Mouse (Mus musculus) cerebellum, adult 11 months (tissue): Measurements from ENCODE around the gene Rassf5.

Experiments used
- DNase-seq: peaks from one replicate; pipeline ENCODE4 v3.0.0; 2022

Rassf5 gene

DNA sequence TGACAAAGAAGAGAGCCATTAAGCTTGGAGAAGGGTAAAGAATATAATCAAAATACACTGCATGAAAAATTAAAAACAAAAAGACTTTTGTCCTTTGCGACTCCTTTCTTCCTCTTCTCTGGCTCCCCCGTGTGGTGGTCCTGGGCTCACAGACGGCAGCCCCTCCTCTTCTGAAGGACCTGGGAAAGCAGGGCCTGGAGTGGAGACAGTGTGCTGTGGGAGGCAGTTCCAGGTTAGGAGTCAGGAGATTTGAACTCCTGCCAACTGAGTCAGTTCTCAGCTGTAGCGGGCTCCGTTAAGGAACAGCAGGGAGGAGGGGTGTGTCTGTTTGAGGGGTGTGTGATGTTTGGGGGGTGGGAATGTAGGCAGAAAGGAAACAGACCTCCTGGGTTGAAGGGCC is 37.5 kb downstream of the Rassf5 start:
- no peak for DNase-seq

DNA sequence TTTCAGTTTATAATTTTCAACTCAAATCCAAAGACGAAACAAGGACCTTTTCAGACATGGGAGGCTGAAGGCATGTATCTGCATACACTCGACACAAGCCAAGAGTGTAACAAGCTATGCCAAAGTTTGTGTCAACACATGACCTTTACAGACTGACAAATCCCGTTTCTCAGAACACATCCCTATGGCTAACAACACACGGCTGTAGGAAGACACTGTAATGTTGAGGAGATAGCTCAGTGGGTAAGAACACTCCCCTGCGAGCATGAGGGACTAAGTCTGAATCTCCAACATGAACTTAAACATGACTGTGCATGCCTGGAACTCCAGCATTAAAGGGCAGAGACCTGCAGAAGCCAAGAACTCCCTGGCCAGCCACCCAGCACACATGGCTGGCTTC is 38.7 kb downstream of the Rassf5 start:
- DNase-seq: no peak

DNA sequence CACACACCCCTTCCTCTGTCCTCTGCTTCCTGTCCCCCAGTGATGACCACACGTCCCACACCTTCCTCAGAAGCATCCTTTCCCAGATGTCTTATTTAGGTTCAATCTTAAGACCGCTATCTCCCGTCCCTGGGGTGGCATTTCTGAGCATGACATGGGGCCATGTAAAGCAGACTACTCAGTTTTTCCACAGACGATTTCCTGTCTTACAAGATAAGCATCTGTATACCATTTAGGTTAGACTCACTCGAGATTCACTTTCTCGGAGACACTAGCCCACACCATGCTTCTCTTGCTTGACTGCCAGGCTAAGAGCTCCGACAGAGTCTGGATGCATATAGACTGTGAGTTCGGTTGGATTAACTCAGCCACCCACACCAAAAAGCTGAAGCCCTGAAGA is 40.6 kb downstream of the Rassf5 start:
- no peak for DNase-seq

DNA sequence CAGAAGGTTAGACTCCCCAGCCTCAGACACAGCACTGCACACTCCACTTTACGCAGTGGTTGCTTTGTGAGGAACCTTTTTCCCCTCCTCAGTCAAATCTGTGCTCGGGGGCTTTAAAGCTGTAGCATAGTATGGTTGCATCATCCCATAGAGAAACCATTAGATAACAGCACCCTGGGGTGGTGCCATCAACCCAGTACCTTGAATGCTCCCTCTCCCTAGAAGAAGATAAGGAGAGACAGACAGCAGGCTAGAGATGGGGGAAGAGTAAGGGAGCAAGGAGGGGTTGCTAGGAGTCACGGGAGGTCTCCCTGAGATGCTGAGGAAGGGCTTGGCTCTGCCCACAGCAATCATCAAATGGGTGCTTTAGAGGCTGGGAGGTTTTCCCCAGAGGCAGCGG is 43.7 kb downstream of the Rassf5 start:
- no peak for DNase-seq

DNA sequence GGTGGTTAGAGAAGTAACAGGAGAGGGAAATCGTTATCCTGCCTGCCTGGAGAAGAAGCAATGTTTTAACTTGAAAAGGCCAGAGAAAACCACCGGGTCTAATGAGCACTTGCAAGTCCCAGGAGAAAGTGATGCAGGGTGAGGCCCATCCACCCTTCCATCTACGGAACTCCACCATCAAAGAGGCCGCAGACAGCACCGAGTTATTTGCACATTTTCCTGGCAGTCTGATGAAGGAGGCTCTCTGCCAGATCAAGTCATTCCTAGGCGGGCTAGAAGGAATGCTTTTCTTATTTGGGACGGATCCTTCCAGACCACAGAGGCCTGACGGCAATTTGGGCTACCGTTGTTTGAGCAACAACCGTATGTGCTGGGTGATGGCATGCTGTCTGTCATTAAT is 44.5 kb downstream of the Rassf5 start:
- no peak for DNase-seq

DNA sequence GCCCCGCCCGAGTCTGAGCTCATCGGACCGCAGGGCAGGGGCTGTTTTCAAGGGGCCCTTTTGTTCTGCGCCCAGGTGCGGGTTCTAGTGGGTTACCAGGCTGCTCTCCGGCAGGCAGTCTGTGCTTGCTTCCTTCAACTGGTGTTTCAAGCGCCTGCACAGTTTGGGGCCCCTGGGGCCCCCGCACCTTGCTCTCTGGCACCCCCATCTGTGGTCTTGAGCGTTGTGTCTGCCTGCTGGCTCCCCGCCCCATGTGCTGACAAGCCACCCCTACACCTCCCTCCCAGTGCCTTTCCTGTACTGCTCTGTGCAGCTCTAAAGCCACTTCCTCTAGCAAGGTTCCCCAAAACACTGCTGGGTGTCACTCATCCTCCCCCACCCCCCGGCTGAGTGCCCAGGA is 45.1 kb downstream of the Rassf5 start:
- DNase-seq: no peak

DNA sequence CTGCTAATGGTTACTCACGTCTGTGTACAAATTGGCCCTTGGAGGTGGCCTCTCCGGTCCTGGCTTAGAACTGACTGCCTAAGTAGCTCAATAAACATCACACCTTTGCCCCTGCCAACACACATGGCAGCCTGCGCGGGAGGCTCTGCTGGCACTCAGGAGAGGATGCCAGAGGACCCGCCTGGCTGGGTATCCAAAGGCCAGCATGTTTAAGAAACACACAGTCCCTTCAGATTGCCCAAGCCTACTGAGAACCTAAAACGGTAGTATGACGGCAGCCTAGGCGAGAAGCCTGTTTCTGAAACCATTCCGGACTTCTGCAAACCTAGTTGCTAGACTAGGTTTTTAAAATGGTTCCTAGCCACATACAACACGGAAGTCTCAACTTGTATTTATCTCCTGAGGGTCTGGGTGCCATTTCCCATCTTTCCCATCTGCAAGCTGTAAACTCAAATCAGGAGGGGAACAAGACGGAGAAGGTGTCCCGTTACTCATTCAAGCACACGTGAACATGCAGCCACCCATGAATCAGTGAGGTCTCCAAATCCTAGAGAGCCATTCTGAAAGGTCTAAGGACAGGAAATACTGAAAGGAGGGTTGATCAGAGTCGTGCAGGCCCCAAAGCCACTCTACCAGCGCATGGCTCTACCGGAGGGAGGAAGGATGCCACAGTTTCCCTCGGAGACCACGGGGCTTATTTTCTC is 45.8 kb downstream of the Rassf5 start:
- peak; percentile 32 for DNase-seq

DNA sequence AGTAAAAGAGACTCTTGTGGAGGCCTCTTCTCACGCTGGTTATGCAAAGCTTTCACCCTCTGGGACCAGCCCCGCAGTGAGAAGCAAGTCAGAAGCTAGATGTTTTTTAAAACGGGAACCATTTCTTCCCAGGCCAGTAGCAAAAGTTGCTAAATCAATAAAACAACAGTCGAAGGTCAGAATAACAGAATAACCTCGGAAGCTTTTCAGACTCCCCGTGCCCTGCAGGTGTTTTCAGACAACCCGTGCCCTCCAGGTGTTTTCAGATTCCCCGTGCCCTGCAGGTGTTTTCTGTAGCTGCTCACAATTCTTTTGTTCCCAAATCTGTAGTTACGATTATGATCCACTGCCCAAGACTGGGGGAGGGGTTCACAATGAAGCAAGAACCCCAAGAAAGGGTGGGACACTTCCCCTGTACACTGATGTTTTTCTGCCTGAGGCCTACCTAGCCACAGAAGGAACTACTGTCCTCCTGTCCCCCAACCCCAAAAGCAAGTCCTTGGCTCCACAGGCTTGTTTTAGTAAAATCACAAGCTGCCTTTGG is 46.6 kb downstream of the Rassf5 start:
- DNase-seq: no peak

DNA sequence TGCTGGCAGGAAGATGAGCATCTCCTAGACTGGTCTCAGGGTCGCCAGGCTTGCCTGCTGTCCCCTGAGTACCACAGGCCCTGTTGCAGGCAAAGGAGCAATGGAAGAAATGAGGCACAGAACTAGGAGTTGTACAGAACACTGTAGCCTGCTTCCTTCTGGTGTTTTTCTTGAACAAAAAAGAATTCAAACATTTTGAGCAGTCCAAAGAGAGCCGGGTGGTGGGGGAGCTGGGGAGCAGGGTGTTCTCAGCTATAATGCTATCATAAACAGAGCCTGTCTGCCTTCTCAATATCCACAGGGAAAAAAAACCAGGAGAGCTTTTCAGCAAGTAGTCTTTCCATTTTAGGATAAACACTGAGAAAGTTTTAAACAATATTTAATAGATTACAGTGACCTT is 49.0 kb downstream of the Rassf5 start:
- DNase-seq: no peak

DNA sequence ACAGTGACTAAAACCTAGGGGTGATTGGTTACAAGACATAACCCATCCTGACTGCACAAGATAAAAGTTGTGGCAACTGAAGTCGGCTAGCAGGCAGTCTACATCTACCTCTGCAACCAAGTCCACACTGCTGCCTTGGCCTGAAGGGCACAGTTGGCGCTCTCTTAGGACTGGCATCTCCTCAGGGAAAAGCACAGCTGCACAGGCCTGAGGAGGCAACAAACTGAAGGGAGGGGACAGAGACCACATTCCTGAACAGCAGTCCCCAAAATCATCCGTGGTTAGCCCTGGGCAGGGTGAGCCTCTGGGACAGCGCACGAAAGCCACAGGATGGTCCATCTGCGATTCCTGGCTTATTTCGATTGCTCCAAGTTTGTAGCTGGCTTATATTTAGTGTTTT is 49.4 kb downstream of the Rassf5 start:
- no peak for DNase-seq

DNA sequence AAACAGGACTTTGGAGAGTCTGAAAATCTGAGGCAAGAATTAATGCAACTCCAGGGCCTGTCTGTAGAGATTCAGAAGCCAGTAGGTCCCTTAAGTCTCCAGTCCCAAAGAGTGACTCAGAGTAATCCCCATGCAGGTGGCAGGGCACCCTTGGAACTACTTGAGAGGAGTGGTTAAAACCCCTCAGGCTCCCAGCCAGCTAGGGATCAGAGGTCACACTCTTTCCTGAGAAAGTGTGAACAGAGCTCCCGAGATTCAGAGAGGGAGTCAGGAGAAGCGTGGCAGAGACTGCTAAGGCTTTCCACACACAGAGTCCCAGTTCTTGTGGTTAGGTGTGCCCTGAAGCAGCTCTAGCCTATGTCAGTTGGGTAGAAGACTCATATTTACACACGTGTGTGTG is 51.3 kb downstream of the Rassf5 start:
- no peak for DNase-seq

DNA sequence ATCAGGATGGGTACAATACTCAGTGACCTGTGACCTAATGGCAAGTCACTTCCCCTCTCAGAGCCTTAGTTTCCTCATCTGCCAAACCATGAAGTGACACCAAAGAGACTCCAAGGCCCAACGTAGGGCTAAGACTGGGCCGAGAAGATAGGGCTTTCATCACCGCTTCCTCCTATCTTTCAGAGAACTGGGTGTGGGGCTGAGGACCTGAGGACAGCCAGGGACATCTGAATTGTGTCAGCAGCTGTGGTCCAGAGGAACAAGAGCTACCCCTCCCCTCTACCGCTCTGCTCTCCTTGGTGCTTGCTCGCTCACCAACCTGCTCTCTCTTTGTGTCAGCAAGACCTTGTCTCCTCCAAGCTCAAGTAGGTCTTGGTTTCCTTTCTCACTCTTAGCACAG is 56.4 kb downstream of the Rassf5 start:
- no peak for DNase-seq

DNA sequence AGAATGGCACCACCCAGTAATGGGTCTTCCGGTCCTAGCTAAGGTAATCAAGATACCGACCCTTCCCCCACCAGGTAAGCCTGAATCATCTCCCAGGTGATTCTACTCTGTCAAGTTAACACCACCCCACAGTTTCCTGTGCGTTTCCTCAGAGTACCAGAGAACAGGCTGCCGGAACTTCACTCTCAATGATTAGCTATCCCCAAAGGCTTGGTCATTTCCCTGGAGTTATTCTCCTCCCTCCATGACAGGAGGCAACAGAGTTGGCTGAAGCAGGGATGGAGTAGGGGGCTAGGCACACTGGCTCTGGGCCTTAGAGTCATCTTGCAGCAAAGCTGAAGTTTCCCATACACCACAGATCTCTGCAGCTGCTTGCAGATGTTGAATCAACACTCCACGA is 57.2 kb downstream of the Rassf5 start:
- DNase-seq: no peak

DNA sequence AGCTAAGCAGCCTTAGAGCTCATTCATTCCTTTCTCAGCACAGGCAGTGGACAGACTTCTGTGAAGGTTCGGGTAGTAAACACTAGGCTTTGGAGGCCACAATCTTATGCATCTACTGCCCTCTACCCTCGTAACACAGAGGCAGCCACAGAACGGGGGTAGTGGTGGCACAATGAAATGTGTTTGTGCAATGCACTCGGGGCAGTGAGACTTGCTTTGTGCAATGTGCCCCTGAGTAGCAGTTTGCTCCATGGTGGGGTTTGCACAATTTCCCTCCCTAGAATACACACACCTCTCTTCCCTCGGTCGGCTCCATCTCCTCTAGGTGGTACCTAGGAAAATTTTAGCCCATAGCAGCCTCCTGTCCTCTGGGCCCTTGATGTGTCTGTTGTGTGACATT is 58.1 kb downstream of the Rassf5 start:
- no peak for DNase-seq

DNA sequence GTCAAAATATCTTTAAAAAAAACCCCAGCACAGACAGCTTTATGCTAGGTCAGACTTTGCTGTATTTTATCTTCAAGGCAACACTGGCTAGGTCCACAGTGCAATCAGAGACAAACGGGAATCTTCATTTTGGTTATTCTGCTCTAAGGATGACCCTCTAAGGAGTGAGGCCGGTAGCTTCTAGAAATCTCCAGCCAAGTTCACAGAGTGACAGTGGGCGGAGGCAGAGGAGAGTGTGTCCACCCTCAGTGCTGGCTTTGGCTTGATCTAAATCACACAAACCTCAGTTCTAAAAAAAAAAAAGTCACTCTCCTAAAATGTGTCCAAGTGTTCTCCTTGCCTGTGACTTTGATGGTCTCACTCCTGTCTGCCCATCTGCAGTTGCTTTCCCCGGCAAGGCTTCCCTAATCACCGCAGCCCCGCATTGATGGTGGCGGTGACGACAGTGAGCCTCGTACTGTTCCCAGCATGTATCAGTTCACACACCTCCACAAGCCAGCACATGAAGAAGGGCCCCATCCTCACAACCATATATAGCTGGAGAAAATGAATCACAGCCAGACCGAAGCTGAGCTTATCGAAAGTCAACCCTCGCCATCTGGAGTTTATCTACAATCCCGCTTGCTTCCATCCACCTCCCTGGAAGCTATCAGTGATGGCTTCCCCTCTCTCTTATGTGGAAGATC is 59.1 kb downstream of the Rassf5 start:
- DNase-seq: no peak

DNA sequence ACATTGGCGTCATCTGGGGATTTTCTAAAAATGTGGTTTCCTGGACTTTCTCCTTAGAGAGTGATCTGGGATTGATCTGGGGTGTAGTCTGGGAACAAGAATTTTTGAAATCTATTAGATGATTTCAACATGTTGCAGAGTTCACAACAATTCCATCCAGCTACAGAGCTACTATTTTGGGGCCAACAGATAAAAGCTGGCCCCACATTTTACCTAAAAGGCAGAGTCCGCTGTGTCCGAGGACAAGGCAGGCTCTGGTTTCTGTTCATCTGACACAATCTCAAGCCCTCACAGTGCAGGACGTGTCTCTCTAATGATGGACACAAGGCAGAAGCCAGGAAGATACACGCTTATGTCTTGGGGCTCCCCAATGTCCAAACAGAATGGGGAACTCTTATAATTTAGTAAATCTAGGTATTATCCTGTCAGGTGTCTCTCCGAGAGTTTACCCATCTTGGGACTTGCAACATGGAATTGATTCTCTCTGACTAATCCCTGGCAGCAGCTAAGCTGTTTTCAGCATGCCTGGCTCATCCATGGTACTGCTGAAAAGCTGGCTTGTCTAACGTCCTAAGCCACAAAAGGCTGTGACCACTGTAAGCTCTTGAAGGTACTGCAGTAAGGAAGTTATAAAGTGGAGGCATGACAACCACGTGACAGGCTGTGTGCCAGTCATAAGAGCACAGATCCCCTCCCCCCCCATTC is 60.0 kb downstream of the Rassf5 start:
- DNase-seq: no peak

DNA sequence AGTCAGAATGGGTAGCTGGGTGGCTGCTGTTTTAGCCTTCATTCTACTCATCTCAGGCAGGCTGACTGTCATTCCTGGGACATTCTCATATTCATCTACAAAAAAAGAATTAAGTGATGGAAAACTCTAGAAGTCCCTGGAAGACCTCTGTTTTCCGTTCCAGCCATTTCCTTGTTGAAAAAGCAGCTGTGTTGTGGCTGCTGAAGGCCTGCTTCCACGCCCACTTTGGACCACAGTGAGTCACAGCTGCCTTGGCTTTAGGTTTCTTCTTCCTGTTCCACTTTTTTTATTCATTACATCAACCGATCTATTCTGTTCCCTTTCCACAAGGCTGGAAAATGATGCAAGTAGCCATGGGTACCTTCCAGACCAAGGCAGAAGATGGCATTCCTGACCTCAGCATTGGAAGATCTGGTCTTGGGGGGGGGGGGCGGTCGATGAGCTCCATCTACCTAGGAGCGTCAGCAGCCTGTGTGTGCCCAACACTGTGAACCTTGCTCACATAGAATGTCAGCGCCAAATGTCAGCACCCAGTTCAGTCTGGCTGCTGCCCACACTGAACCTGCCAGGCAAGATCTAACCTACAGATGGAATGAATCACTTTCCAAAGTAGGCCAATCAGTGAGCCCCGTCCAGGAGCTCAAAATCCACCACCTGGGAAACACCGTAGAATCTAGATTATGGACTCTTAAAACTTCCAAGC is 60.7 kb downstream of the Rassf5 start:
- no peak for DNase-seq

DNA sequence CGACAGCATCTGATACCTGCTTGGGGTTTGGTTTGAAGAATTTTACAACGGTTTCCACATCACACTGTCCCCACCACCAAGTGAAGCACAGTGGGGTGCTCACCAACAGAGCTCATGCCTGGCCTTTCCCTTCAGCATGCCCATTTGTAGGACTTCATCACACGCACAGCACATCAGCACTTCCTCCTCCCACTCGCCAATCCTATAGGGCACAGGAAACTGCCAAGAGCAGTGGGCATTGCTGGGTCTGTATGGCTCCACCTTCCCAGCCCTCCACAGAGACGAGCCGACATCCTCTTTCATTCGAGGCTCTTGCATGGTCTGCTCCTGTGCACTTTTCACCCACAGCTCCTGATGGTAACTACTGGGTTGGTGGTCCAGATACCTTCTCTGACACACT is 61.9 kb downstream of the Rassf5 start:
- no peak for DNase-seq

DNA sequence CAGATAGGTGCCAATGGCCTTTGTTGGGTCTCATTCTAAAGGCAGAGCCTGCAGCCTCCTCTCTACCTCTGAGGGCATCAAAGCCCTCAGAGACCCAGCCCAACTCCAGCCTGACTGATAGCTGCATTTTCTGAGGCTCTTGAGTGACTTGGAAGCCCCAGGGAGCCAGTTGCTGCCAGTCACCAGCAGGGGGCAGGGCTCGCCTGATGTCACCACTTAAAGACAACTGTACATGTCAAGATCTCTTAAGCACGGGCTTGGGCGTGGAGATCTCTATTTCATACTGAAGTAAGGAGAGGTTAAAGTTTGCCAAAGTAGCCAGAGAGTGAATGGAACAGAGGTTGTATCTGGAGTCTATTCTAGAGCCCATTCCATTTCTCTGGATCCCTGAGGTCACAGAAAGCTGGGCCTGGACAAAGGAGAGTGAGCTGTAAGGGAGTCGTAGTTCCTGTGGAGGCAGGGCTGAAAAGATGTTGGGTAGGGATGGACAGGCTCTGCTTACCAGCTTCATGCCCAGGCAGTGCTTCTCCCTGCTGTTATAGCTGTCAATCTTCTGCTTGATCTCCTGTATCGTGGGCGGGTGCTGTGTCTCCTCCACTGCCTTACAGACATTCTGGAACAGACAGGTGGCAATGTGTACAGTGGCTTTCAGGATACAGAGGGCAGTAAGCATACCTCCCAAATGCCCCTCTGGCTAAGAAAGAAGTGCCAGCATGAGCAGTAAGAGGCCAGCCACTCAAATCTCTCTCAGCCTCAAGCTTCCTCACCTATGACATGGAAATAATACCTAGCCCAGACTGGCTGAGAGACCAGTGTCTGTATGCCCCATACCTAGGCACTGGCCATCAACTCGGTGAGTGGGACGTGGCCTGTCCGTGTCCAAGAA is 63.2 kb downstream of the Rassf5 start:
- DNase-seq: peak; percentile 69

DNA sequence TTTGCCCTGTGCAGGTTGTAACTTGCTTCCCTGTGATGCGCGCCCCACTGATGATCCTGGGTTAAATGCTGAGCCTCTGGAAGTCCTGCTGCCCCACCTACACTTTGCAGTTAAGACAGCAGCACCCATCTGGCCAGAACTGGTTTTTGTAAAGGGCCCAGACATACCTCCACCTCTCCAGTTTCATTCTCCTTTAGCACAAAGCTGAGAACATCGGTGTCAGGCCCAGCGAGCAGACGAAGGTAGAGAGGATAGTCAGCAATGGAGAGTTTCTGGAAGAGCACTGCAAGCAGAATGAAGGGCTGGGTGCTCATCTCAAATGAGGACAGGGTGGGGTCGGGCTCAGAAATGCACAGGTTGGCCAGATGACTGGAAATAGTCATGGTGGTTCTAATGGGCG is 64.7 kb downstream of the Rassf5 start:
- no peak for DNase-seq

DNA sequence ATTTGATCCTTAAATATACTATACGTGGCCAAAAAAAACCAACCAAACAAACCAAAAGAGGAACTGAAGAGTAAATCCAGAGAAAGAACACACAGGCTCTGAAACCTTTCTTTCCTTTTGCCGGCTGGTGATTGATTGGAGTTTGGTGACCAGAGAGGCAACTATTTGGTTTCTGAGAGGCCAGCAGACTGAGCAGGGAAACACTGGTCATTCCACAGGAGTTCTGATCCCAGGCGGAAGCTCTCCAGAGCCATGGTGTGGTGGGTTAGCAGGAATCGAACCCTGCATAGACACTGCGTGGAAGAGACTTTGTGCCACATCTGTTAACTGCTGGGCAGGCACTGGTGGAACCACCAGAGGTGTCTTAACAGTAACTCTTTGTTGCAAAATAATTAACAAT is 67.0 kb downstream of the Rassf5 start:
- DNase-seq: no peak

DNA sequence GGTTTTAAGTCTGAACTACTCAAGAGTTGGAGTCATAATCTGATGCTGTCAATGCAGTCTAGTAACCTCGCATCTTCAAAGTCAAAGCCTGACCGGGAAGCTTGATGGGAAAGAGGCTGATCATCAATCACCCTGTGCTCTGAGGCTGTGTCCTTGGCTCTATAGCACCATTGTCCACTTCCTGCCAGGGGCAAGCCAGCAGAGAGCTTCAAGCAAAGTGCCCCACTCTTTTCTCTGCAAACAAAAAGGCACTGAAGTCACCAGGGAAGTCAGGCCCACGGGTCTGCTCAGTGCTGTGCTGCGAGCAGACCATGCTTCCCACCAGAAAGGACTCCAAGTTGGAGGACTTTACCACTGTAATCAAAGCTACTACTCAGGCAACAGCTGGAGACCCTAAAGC is 67.8 kb downstream of the Rassf5 start:
- no peak for DNase-seq
